Mouse (Mus musculus): ENCODE results near the gene Nuak2.

DNA sequence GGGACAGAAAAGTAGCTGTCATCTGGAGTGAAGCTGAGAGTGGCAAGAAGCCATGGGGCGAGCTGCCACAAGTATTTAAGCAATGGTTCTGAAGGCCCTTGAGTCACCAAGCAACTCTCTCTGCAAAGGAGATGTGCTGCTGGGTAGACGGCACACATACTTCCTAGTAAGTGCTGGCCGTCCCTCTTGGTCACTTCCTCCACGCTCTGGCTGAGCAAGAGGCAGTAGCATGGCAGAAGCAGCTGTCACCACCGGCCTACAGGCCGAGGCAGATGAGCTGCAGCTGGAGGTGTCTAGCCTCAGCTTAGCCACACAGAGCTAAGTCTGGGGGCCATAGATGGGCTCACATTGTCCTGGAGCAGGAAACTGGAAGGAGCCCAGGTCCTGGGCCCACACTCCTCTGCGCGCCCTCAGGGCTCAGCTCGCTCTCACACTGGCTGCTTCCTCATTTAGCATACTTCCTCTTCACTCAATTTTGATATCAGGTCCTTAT, 54.8 kb downstream of the Nuak2 start:
- TF ChIP-seq POLR2A (IDR thresholded peaks at IDR 0.05; ENCODE audit: insufficient read depth, low read length): no peak
- no peak for TF ChIP-seq EP300 (IDR thresholded peaks at IDR 0.05; ENCODE audit: insufficient read depth, low read depth, low read length)
- no peak for TF ChIP-seq CTCF (IDR thresholded peaks at IDR 0.05; ENCODE audit: low read depth, low read length)
